Mouse (Mus musculus): ENCODE data around the gene Ptprn. TPM values are rescaled to one million over a fixed set of nuclear protein-coding genes. Genes with fewer than 3 reads are reported as not detected.

Ptprn gene
- polyA plus RNA-seq, 1 experiment, result 10.1 TPM

DNA sequence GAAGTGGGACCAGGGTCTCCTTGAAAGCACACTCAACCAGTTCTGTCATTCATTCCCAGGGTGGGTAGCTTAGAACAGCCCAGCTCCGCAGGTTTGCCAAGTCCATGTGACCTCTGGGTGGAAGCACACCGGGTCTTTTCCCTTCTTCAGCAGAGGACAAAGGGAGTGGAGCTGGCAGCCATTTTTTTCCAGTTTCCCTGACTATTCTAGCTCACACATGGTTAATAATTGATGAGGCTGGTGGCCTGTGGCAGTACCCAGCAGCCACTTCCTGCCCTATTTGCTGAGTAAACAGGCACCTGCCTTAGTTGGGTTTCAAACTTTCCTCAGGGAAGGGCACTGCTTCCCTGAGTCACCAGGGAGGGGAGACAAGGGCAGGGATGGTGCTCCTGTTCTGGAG is 49.9 kb downstream of the Ptprn start:
- H3K27ac ChIP-seq (ENCODE audit: insufficient read depth, low read length), result no peak overlapping the region
- H3K36me3 ChIP-seq (ENCODE audit: control insufficient read depth, insufficient read depth, low read length, poor library complexity, severe bottlenecking), result peaks cover 42% of the 10 kb centered on the region
- H3K9me3 ChIP-seq (replicated peaks; ENCODE audit: control insufficient read depth, insufficient read depth, low read length, poor library complexity, severe bottlenecking), result no peaks in the 10 kb centered on the region
- no peaks in the 10 kb centered on the region for H3K27me3 ChIP-seq (ENCODE audit: control insufficient read depth, insufficient read depth, low read length, poor library complexity, severe bottlenecking)
- no peak overlapping the region for H3K9ac ChIP-seq (ENCODE audit: low read depth, poor library complexity, severe bottlenecking)
- no peak for TF ChIP-seq EP300 (IDR thresholded peaks at IDR 0.05; ENCODE audit: insufficient read depth, low read depth, low read length)
- no peak for TF ChIP-seq CTCF (IDR thresholded peaks at IDR 0.05; ENCODE audit: low read depth, low read length)
- no peak for TF ChIP-seq POLR2A (IDR thresholded peaks at IDR 0.05; ENCODE audit: insufficient read depth, low read length)
- H3K4me1 ChIP-seq (ENCODE audit: control insufficient read depth, insufficient read depth, low read length), result peaks cover 4% of the 10 kb centered on the region
- no peak overlapping the region for H3K4me3 ChIP-seq (ENCODE audit: low read depth, low read length)

DNA sequence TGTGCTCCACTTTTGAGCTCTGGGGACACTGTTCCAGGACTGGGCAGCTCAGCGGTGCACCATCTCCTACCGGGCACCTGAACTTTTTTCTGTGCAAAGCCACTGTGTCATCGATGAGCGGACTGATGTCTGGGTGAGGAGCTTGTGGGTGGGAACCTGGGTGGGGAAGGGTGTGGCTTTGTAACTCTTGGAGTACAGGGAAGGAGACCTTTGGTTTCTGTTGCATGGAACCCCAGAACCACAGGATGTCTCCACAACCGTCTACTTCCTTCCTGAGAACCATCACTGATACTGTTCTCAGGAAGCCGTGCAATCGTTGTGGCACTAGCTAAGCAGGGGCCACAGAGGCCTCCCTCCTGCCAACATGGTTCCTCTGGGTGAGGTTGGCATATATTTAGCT is 51.2 kb downstream of the Ptprn start:
- no peak overlapping the region for H3K4me3 ChIP-seq (ENCODE audit: low read depth, low read length)
- H3K4me1 ChIP-seq (ENCODE audit: control insufficient read depth, insufficient read depth, low read length), result peaks cover 4% of the 10 kb centered on the region
- no peak overlapping the region for H3K27ac ChIP-seq (ENCODE audit: insufficient read depth, low read length)
- H3K27me3 ChIP-seq (ENCODE audit: control insufficient read depth, insufficient read depth, low read length, poor library complexity, severe bottlenecking), result no peaks in the 10 kb centered on the region
- no peaks in the 10 kb centered on the region for H3K9me3 ChIP-seq (replicated peaks; ENCODE audit: control insufficient read depth, insufficient read depth, low read length, poor library complexity, severe bottlenecking)
- TF ChIP-seq EP300 (IDR thresholded peaks at IDR 0.05; ENCODE audit: insufficient read depth, low read depth, low read length) (no peak), CTCF (IDR thresholded peaks at IDR 0.05; ENCODE audit: low read depth, low read length) (no peak), POLR2A (IDR thresholded peaks at IDR 0.05; ENCODE audit: insufficient read depth, low read length) (no peak)
- peaks cover 42% of the 10 kb centered on the region for H3K36me3 ChIP-seq (ENCODE audit: control insufficient read depth, insufficient read depth, low read length, poor library complexity, severe bottlenecking)
- H3K9ac ChIP-seq (ENCODE audit: low read depth, poor library complexity, severe bottlenecking), result no peak overlapping the region

DNA sequence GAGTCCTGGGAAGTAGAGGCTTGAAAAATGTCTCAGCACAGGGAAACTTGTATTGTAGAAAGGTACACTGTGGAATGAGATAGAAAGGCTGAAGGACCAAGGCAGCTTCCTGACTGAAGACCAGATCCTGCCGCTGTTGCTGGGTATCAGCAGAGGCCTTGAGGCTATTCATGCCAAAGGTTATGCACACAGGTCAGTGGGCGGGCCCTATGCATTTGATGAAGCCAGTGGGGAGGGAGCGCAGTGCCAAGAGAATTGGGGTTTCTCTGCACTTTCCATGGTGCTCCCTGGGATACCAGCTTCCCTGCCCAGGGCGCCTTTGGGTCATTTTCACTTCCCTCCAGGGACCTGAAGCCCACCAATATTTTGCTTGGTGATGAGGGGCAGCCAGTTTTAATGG is 51.8 kb downstream of the Ptprn start:
- Histone ChIP-seq H3K9me3 (replicated peaks; ENCODE audit: control insufficient read depth, insufficient read depth, low read length, poor library complexity, severe bottlenecking) (no peaks in the 10 kb centered on the region), H3K4me1 (ENCODE audit: control insufficient read depth, insufficient read depth, low read length) (peaks cover 4% of the 10 kb centered on the region), H3K4me3 (ENCODE audit: low read depth, low read length) (no peak overlapping the region)

DNA sequence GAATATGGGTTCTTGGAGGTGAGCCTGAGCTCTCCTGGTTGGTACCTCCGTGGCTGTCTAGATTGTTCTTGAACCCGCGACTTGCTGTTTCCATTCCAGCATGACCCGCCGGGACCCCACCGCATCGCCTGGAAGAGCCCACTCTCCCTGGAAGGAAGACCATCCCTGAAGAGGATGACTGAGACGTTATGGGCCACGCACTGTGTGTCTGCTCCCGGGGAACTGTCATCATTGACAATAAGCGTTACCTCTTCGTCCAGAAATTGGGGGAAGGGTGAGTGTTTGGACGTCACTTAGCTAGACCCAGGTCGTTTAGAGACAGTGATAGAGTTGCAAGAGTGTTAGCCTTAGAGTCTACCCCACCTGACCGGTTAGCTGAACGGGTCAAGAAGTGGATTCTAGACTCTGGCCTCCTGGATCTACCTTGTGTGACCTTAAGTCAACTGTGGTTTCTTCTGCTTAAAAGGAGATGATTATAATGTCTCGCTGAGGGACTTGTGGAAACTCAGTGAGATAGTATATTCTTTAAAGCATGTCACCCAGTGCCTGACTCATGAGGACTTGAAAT is 53.1 kb downstream of the Ptprn start:
- Histone ChIP-seq H3K4me1 (ENCODE audit: control insufficient read depth, insufficient read depth, low read length) (peaks cover 2% of the 10 kb centered on the region), H3K36me3 (ENCODE audit: control insufficient read depth, insufficient read depth, low read length, poor library complexity, severe bottlenecking) (peaks cover 32% of the 10 kb centered on the region), H3K9me3 (replicated peaks; ENCODE audit: control insufficient read depth, insufficient read depth, low read length, poor library complexity, severe bottlenecking) (no peaks in the 10 kb centered on the region), H3K27me3 (ENCODE audit: control insufficient read depth, insufficient read depth, low read length, poor library complexity, severe bottlenecking) (no peaks in the 10 kb centered on the region), H3K4me3 (ENCODE audit: low read depth, low read length) (peak overlapping the region; percentile 97), H3K27ac (ENCODE audit: insufficient read depth, low read length) (no peak overlapping the region), H3K9ac (ENCODE audit: low read depth, poor library complexity, severe bottlenecking) (peak overlapping the region; percentile 79)
- TF ChIP-seq POLR2A (IDR thresholded peaks at IDR 0.05; ENCODE audit: insufficient read depth, low read length) (no peak), EP300 (IDR thresholded peaks at IDR 0.05; ENCODE audit: insufficient read depth, low read depth, low read length) (no peak), CTCF (IDR thresholded peaks at IDR 0.05; ENCODE audit: low read depth, low read length) (no peak)

More for the DNA sequence above, 51.8 kb downstream of the Ptprn start:
- no peak for TF ChIP-seq CTCF (IDR thresholded peaks at IDR 0.05; ENCODE audit: low read depth, low read length)
- TF ChIP-seq POLR2A (IDR thresholded peaks at IDR 0.05; ENCODE audit: insufficient read depth, low read length), result no peak
- no peak for TF ChIP-seq EP300 (IDR thresholded peaks at IDR 0.05; ENCODE audit: insufficient read depth, low read depth, low read length)
- Histone ChIP-seq H3K27ac (ENCODE audit: insufficient read depth, low read length) (no peak overlapping the region), H3K36me3 (ENCODE audit: control insufficient read depth, insufficient read depth, low read length, poor library complexity, severe bottlenecking) (peaks cover 42% of the 10 kb centered on the region), H3K9ac (ENCODE audit: low read depth, poor library complexity, severe bottlenecking) (no peak overlapping the region), H3K27me3 (ENCODE audit: control insufficient read depth, insufficient read depth, low read length, poor library complexity, severe bottlenecking) (no peaks in the 10 kb centered on the region)

DNA sequence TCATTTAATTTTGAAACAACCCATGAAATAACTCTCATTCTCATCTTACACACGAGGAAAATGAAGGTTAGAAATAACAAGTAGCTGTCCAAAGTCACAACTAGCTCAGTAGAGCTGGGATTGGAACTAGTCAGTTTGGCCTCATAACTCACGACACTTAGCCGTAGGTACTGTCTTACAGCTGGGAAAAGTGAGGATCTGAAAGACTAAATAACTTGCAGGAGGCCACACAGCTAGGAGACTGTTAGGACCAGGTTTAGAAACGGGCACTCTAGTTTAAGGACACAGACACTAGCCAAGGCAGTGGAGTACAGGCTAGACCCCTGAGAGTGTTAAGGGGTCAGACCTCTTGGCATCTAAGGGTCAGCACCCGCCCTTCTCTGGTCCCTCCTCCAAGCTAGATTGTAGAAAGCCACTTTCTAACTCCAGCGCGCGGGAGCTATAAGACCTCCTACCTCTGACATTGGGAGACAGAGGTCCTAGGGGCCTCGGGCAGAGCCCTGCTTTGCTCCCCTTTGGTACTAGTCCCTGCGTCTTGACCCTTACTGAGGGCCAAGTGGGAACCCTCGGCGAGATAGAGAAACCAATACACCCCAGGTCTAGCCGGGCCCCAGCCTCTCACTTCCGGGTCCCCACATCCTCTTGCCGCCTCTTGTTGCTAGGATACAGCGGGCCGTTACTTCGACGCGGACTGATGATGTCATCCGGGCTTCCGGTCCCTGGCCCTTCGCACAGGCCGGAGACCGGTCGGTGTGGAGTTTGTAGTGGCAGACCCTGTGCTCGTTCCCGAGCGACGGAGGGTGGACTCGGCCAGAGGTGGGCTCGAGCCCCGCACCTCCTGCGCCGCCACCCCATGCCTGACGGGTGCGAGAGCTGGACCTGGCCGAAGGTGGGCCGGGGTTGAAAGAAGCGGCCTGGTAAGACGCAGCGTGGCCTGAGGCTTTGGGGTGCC is 53.9 kb downstream of the Ptprn start, which contains the start of the genes Glb1l and Stk16:
Glb1l (minus strand) TSS at position 678 of the 952 bp plus-strand sequence.
Stk16 (plus strand) TSS at position 703 of the 952 bp plus-strand sequence.
- Histone ChIP-seq H3K36me3 (ENCODE audit: control insufficient read depth, insufficient read depth, low read length, poor library complexity, severe bottlenecking) (peaks cover 24% of the 10 kb centered on the region), H3K9me3 (replicated peaks; ENCODE audit: control insufficient read depth, insufficient read depth, low read length, poor library complexity, severe bottlenecking) (no peaks in the 10 kb centered on the region), H3K4me3 (ENCODE audit: low read depth, low read length) (peak within 1 kb of the TSS; percentile 97), H3K27ac (ENCODE audit: insufficient read depth, low read length) (no peak within 1 kb of the TSS), H3K4me1 (ENCODE audit: control insufficient read depth, insufficient read depth, low read length) (peaks cover 2% of the 10 kb centered on the region), H3K9ac (ENCODE audit: low read depth, poor library complexity, severe bottlenecking) (peak within 1 kb of the TSS; percentile 79), H3K27me3 (ENCODE audit: control insufficient read depth, insufficient read depth, low read length, poor library complexity, severe bottlenecking) (no peaks in the 10 kb centered on the region)
- TF ChIP-seq EP300 (IDR thresholded peaks at IDR 0.05; ENCODE audit: insufficient read depth, low read depth, low read length), result no peak
- TF ChIP-seq POLR2A (IDR thresholded peaks at IDR 0.05; ENCODE audit: insufficient read depth, low read length), result peak; percentile 54
- TF ChIP-seq CTCF (IDR thresholded peaks at IDR 0.05; ENCODE audit: low read depth, low read length), result no peak

Data from ES-Bruce4 (cell line).